Mouse (Mus musculus) inflammation-experienced regulatory T-cells, adult 6 months (primary cell): ENCODE data around the gene Ccr10. TPM values are rescaled to one million over a fixed set of nuclear protein-coding genes. Genes with fewer than 3 reads are reported as not detected.

Experiments
- ATAC-seq: one replicate; pipeline ENCODE4 v1.8.0; 2017
- polyA plus RNA-seq, 3 experiments: library from polyadenylated mRNA; unstranded; fragments of 100-300 nt; shearing (Covaris generic); gene quantifications; one replicate each; pipeline ENCODE4 v1.2.1; 2017

The Ccr10 gene
- polyA plus RNA-seq, 3 experiments from 2014 or later, result 0.33 to 0.55 TPM; not detected in 1

DNA sequence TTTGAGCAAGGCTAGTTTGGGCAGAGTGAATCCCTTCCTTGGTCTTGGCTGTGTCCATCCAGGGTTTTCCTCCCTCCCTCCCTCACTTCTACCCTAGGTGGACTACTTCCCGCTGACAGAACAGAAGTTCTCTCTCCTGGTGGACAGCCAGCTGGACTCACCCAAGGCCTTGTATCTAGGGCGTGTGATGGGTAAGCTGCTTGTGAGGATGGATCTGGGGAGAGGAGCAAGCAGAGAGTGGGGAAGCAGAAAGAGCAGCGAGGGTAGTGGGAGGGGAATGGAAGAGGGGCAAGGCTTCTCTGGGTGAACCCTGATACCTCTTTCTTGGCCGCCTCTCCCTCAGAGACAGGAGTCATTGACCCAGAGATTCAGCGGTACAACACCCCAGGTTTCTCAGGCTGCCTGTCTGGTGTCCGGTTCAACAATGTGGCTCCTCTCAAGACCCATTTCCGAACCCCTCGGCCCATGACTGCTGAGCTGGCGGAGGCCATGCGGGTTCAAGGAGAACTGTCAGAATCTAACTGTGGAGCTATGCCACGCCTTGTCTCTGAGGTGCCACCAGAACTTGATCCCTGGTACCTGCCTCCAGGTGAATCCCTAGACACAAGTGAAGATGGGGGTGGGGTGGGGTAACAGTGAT is 13.0 kb upstream of the Ccr10 start:
- ATAC-seq, result no peak

GRCm38 (mm10) chr11:101187541-101187940 is 12.3 kb upstream of the Ccr10 start:
- ATAC-seq, result no peak

DNA sequence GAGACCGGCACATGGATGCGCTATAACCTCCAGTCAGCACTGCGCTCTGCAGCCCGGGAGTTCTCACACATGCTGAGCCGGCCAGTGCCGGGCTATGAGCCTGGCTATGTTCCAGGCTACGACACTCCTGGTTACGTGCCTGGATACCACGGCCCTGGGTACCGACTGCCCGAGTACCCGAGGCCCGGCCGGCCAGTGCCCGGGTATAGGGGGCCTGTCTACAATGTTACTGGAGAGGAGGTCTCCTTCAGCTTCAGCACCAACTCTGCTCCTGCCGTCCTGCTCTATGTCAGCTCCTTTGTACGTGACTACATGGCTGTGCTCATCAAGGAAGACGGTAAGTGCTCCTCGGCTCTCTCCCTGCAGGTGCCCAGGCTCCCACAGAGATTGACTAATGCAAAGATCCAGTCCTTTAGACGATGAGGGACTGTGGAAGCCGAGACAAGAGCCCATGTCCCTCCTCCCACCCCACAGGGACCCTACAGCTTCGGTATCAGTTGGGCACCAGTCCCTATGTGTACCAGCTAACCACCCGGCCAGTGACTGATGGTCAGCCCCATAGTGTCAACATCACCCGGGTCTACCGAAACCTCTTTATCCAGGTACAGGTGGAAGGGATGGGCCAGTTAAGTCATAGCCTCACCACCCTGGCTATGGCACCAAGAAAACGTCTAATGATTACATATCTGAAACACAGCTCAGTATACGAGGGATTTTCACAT is 11.4 kb upstream of the Ccr10 start:
- ATAC-seq, result no peak

GRCm38 (mm10) chr11:101185441-101185840 is 10.2 kb upstream of the Ccr10 start:
- no peak for ATAC-seq

GRCm38 (mm10) chr11:101184984-101185383 is 9.7 kb upstream of the Ccr10 start:
- ATAC-seq, result no peak

- ATAC-seq, result no peak
Measured at GRCm38 (mm10) chr11:101182771-101183517, 7.7 kb upstream of the Ccr10 start.

GRCm38 (mm10) chr11:101181961-101182360 is 6.7 kb upstream of the Ccr10 start:
- ATAC-seq, result no peak

GRCm38 (mm10) chr11:101180846-101181740 is 5.8 kb upstream of the Ccr10 start:
- no peak for ATAC-seq

DNA sequence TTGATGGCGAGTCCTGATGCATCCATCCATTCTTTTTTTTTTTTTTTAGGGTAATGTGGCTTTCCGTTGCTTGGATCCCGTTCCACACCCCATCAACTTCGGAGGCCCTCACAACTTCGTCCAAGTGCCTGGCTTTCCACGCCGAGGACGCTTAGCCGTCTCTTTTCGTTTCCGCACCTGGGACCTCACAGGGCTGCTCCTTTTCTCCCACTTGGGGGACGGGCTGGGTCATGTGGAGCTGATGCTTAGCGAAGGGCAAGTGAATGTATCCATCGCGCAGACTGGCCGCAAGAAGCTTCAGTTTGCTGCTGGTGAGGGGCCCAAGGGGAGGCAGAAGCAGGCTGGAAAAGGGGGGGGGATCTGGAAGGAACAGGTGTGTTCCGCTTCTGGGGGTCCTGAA is 5.0 kb upstream of the Ccr10 start:
- ATAC-seq, result no peak

DNA sequence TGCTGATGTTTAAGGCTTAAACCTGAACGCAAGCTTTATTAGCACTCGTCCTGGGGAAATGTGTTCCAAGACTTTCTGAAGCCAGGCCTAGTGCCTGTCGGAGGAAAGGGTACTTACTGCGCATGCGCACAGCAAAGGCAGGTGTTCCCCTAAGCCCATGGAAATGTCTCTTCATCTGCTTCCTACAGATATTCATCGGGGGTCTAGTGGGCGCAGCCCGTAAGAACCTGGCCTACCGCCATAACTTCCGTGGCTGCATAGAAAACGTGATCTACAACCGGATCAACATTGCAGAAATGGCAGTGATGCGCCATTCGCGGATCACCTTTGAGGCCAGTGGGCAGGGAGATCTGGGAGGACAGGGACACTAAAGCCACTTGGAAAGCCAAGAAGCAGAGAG is 4.1 kb upstream of the Ccr10 start:
- ATAC-seq, result no peak

DNA sequence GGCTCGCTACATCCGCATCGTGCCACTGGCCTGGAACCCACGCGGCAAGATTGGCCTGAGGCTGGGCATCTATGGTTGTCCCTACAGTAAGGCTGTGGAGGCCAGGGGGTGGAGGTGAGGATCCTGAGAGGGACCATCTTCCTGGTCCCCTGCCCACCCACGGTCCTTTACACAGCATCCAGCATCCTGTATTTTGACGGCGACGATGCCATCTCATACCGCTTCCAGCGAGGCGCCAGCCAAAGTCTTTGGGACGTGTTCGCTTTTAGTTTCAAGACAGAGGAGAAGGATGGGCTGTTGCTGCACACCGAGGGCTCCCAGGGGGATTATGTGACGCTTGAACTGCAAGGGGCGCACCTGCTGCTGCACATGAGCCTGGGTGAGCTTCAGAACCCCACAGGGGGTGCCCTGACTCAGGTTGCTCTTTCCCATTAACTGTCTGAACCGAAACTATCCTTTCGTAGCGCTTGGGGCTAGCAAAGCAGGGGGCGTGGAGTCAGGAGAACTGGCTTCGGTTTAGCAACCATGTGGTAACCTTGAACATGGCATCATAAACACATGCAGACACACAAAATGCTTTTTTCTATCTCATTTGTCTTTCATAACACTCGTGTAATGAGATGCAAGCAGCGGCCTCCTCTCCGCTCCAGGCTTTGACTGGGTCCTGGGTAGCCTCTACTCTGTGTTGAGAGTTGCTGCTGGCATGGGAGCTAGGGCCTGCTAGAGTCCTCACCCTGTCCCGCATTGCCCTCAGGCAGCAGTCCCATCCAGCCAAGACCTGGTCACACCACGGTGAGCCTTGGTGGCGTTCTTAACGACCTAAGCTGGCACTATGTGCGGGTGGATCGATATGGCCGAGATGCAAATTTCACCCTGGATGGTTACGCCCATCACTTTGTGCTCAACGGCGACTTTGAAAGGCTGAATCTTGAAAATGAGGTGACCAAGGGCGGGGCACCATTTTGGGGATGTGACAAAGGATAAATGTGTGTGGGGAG is 3.1 kb upstream of the Ccr10 start:
- ATAC-seq, result no peak

DNA sequence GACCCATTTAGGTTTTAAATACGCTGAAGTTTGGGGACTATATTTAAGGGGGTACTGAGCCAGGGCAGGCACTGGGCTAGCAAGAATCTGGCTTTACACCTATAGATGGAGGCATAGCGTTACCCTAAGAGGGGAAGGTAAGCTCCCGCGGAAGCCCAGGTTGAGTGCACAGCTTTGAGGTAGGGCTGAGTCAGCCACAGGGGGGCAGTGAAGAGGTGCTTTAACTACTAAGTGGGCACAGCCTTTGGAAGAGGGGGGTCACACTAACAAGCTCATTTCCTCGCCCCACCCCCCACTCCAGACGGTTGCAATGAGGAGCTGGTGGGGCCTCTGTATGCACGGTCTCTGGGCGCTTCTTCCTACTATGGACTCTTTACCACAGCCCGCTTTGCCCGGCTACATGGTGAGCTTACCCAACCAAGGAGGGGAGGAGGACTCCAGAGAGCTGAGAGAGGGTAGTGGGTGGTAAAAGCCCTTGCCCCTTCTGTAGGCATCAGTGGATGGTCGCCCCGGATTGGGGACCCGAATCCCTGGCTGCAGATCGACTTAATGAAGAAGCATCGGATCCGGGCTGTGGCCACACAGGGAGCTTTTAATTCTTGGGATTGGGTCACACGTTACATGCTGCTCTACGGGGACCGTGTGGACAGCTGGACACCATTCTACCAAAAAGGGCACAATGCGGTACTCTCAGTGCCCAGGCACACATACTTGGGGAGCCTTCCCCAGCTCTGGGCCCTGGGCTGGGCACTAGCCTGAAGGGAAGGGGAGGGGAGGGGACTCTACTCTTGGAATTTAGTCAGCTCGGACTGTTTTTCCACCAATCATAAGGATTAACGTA is 1.9 kb upstream of the Ccr10 start:
- no peak for ATAC-seq

DNA sequence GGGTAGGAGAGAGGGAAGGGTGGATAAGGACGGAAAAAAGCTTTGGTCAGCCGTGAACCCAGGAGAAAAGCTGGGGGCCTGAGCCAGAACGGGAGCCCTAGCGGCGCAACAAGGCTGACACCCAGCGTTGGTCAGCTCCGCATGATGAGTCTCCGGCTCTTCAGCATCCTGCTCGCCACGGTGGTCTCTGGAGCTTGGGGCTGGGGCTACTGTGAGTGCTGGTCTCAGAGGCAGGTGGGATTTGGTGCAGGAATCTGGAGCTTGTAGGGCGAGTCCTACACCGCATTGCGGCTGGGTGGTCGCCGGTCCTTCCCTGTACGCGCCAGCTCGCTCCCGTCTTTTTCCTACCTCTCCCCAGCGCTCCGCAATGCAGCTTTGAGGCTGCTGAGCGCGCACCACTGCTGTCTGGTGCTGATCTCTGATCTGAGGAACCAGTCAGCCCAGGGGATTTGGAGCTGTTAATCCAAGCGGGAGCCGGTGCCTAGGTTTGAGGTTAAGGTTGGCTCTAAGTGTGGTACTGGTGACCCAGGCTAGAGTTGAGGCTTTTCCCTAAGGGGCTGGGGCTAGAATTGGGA is 961 bp upstream of the Ccr10 start:
- ATAC-seq, result no peak

DNA sequence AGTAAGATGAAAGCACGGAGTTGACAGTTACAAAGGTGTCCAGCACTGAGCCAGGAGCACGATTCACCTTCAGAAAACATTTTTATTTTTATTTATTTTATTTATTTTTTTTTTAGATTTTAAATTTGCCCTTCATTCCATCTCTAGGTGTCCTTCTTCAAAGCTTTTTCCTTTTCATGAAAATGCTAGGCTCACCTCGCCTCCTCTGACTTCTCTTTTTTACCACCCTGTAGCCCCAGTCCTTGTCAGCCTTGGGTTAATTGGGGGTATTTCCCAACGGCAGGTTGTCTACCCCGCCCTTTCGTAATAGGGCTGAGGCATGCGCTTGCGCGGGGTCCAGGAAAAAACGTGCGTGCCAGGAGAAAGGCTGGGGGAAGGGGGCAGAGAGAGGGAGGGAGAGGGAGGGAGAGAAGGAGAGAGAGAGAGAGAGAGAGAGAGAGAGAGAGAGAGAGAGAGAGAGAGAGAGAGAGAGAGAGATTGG is 433 bp upstream of the Ccr10 start:
- no peak for ATAC-seq

- ATAC-seq, result no peak
Measured at GRCm38 (mm10) chr11:101174389-101174745, 876 bp downstream of the Ccr10 start.

DNA sequence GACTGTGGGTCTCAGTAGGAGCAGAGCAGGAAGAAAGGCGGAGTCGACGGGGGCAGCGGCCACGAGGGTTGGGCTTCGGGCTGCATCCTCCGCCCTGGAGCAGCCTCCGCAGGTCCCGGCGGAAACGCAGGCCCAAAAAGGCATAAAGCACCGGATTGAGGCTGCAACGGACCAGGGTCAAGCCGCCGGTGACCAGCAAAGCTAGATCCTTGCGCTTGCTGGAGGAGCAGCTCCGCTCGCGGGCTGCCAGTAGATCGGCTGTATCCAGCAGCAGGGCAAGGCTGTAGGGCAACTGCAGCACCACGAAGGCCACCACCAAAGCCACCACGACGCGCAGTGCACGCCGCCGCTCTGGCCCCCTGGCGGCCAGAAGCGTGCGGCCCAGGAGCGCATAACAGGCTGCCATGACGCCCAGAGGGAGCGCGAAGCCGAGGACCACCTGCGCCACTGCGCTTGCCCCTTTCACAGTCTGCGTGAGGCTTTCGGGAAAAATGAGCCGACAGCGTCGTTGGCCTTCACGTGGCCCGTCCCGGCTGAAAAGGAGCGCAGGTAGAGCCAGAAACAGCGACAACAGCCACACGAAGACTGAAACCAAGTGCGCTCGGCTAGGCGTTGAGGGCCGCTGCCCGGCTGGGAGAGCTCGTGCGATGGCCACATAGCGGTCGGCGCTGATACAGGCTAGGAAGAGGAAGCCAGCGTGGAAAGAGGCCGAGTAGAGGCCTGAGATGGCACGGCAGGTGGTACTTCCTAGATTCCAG is 1.4 kb downstream of the Ccr10 start:
- peak; percentile 84 for ATAC-seq

DNA sequence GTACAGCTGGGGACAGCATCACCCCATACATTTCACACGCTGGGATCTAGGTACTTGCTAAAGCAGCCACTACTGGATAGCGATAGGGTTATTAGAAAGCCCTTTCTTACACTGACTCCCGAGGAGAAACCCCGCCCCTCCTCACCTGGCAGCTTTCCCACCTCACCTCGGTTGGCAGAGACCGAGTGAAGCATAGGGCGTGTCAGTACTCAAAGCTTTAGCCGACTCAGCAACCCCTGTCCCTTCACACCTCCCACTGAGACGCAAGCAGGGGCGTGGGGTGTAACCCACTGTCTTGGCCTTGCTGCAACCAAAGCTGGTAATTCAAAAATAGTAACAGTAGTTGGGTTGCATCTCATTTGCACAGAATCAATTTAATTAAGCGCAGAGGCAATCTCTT is 2.1 kb downstream of the Ccr10 start:
- ATAC-seq, result no peak

GRCm38 (mm10) chr11:101172434-101172815 is 2.8 kb downstream of the Ccr10 start:
- ATAC-seq, result no peak

DNA sequence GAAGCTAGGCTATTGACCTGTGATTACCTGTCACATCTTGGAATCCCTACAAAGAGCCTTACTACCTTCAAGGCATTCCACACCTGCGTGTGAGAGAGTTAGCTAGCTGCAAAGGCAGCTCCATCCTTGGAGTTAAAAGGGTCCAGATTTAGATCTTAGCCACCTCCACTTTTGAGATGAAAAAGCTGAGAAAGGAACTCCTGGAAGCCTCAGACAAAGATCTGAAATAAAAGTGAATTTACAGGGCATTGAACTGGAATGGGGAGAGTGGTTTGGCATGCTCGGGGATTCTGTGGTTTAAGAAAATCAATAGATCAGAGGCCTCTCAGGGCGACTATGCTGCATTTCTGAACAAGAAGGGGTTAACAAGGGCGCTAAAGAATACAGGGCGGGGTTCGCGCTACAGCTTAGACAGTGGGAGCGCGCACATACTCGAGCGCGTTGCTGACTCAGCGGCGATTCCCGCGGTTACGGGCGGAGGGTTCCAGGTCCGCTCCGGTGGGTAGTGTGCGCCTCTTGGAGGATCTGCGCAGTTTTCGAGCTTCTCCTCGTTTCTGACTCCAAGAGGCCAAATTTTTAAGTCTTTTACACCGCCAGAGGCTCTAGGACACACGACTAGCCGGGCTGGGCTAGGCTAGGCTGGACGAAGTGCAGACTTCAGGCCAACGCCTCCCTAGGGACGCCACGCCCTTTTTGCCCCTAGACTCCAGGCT is 3.4 kb downstream of the Ccr10 start:
- ATAC-seq, result no peak
